Comparison of ENCODE assay signal across 17 mouse cellular contexts in genomic region chr5:134439481-134439880, GRCm38 (mm10). TPM values are rescaled to one million over a fixed set of nuclear protein-coding genes. Genes with fewer than 3 reads are reported as not detected.
DNase-seq lines count a peak whose midpoint lies in the region; ATAC-seq and TF ChIP-seq lines count a peak whose summit lies in the region.
"Had no signal": no experiment of that assay in that cellular context is flagged by ENCODE, and none has a peak within 500 bp of the region (broad histone marks: within the 10 kb centered on the region; RNA-seq: fewer than 3 reads in every experiment).

No protein-coding gene starts in this region.

- TF ChIP-seq CTCF in intestine, postnatal 0 days (IDR thresholded peaks at IDR 0.05; ENCODE audit: low read depth), result no peak

- H3K27me3 ChIP-seq in heart, embryonic 12.5 days (replicated peaks), result no peaks in the 10 kb centered on the region
- H3K27me3 ChIP-seq in limb, embryonic 15.5 days, result no peaks in the 10 kb centered on the region
- no peaks in the 10 kb centered on the region for H3K27me3 ChIP-seq in limb, embryonic 10.5 days (ENCODE audit: low read depth, poor library complexity, severe bottlenecking)
- no peaks in the 10 kb centered on the region for H3K27me3 ChIP-seq in intestine, postnatal 0 days (replicated peaks; ENCODE audit: control insufficient read depth, insufficient read depth, low read length)
- H3K27me3 ChIP-seq: embryonic facial prominence, embryonic 12.5 days; midbrain, embryonic 12.5 days; neural tube, embryonic 15.5 days had no signal

- no peak overlapping the region for H3K4me3 ChIP-seq in heart, embryonic 12.5 days
- H3K4me3 ChIP-seq in limb, embryonic 15.5 days, result no peak overlapping the region
- H3K4me3 ChIP-seq in limb, embryonic 10.5 days, result no peak overlapping the region
- H3K4me3 ChIP-seq in ES-E14 (ENCODE audit: insufficient read depth in 1 of 2, low read depth in 1 of 2, low read length in 2 of 2, poor library complexity in 1 of 2, severe bottlenecking in 1 of 2), result no peak overlapping the region
- no peak overlapping the region for H3K4me3 ChIP-seq in intestine, postnatal 0 days (ENCODE audit: low read depth, low read length)
- H3K4me3 ChIP-seq: embryonic facial prominence, embryonic 12.5 days; midbrain, embryonic 12.5 days; neural tube, embryonic 15.5 days had no signal

- peak overlapping the region; percentile 84 for H3K27ac ChIP-seq in heart, embryonic 12.5 days (ENCODE audit: poor library complexity, severe bottlenecking)
- H3K27ac ChIP-seq in limb, embryonic 15.5 days, result 0 out of 2 replicates have a peak overlapping the region, but pooled peaks have one; percentile 69
- H3K27ac ChIP-seq in limb, embryonic 10.5 days, result no peak overlapping the region
- peak overlapping the region; percentile 67 for H3K27ac ChIP-seq in ES-E14 (ENCODE audit: insufficient read depth, low read depth, low read length, poor library complexity, severe bottlenecking)
- H3K27ac ChIP-seq in intestine, postnatal 0 days (ENCODE audit: low read depth, low read length), result peak overlapping the region; percentile 68
- H3K27ac ChIP-seq: embryonic facial prominence, embryonic 12.5 days; hindbrain, postnatal 0 days; midbrain, embryonic 12.5 days; neural tube, embryonic 15.5 days had no signal

- in situ Hi-C loops in ES-E14 (cut with MboI; ENCODE audit: low sequenced_read_pairs in 2 of 2, unreplicated experiment in 2 of 2), result no loop called here

- peaks cover 72% of the 10 kb centered on the region for H3K4me1 ChIP-seq in heart, embryonic 12.5 days (replicated peaks)
- peaks cover 64% of the 10 kb centered on the region for H3K4me1 ChIP-seq in limb, embryonic 15.5 days
- peaks cover 30% of the 10 kb centered on the region for H3K4me1 ChIP-seq in limb, embryonic 10.5 days
- H3K4me1 ChIP-seq in ES-E14 (ENCODE audit: control insufficient read depth in 2 of 2, insufficient read depth in 2 of 2, low read length in 2 of 2, poor library complexity in 1 of 2), result peaks cover 11 to 44% of the 10 kb centered on the region in 2 experiments
- peaks cover 26% of the 10 kb centered on the region for H3K4me1 ChIP-seq in intestine, postnatal 0 days (replicated peaks; ENCODE audit: control insufficient read depth, insufficient read depth, low read length)

- H3K36me3 ChIP-seq in heart, embryonic 12.5 days, result peaks cover 21% of the 10 kb centered on the region; the same call in 1 of the 2 replicates
- peaks cover 26% of the 10 kb centered on the region; the same call in 1 of the 2 replicates for H3K36me3 ChIP-seq in limb, embryonic 15.5 days
- peaks cover 85% of the 10 kb centered on the region for H3K36me3 ChIP-seq in limb, embryonic 10.5 days
- peaks cover 4% of the 10 kb centered on the region; the same call in 1 of the 2 replicates for H3K36me3 ChIP-seq in ES-E14 (ENCODE audit: control insufficient read depth, insufficient read depth, low read length, poor library complexity, severe bottlenecking)
- no peaks in the 10 kb centered on the region for H3K36me3 ChIP-seq in intestine, postnatal 0 days (ENCODE audit: control insufficient read depth, insufficient read depth)

- ATAC-seq in heart, embryonic 12.5 days (ENCODE audit: insufficient number of reproducible peaks, low FRiP score), result no peak
- ATAC-seq in limb, embryonic 15.5 days (ENCODE audit: insufficient number of reproducible peaks, low FRiP score, low TSS enrichment, low read depth), result no peak
- 0 out of 2 replicates have a peak, but pooled peaks have one; percentile 1 for ATAC-seq in intestine, postnatal 0 days
- ATAC-seq: forebrain, embryonic 16.5 days; hindbrain, postnatal 0 days; liver, postnatal 0 days had no signal

- no peak overlapping the region for H3K9ac ChIP-seq in heart, embryonic 12.5 days
- no peak overlapping the region for H3K9ac ChIP-seq in limb, embryonic 15.5 days
- H3K9ac ChIP-seq in ES-E14 (ENCODE audit: insufficient read depth, low read depth, low read length, poor library complexity, severe bottlenecking), result no peak overlapping the region
- H3K9ac ChIP-seq in intestine, postnatal 0 days (ENCODE audit: low read depth, low read length), result no peak overlapping the region
- H3K9ac ChIP-seq: embryonic facial prominence, embryonic 12.5 days; liver, postnatal 0 days; midbrain, embryonic 12.5 days; neural tube, embryonic 15.5 days had no signal

- peaks cover 7% of the 10 kb centered on the region for H3K9me3 ChIP-seq in heart, embryonic 12.5 days (replicated peaks)
- no peaks in the 10 kb centered on the region for H3K9me3 ChIP-seq in limb, embryonic 15.5 days
- H3K9me3 ChIP-seq in limb, embryonic 10.5 days (replicated peaks), result 0 out of 2 replicates have a peak, but pooled peaks cover 2% of the 10 kb centered on the region
- no peaks in the 10 kb centered on the region for H3K9me3 ChIP-seq in ES-E14 (ENCODE audit: control insufficient read depth, insufficient read depth, low read depth, low read length)
- H3K9me3 ChIP-seq in intestine, postnatal 0 days (ENCODE audit: control insufficient read depth), result no peaks in the 10 kb centered on the region
- H3K9me3 ChIP-seq: embryonic facial prominence, embryonic 12.5 days; neural tube, embryonic 15.5 days had no signal

- peak overlapping the region; percentile 16; the same call in 1 of the 2 replicates for H3K4me2 ChIP-seq in heart, embryonic 12.5 days
- no peak overlapping the region for H3K4me2 ChIP-seq in limb, embryonic 15.5 days
- H3K4me2 ChIP-seq in intestine, postnatal 0 days (replicated peaks; ENCODE audit: low read depth), result no peak overlapping the region
- H3K4me2 ChIP-seq: embryonic facial prominence, embryonic 12.5 days; midbrain, embryonic 12.5 days; neural tube, embryonic 15.5 days had no signal

- WGBS in heart, embryonic 12.5 days, result 87% methylated on average over 7 of the region's 7 CpGs
- WGBS in limb, embryonic 15.5 days, result 97% methylated on average over 7 of the region's 7 CpGs
- 95% methylated on average over 7 of the region's 7 CpGs for WGBS in limb, embryonic 10.5 days
- WGBS in intestine, postnatal 0 days, result 81% methylated on average over 7 of the region's 7 CpGs

- DNase-seq in heart, adult 9 months (ENCODE audit: low spot score in 2 of 2), result no peak
- no peak for DNase-seq in limb, embryonic 10.5 days (ENCODE audit: low spot score)
- no peak for DNase-seq in ES-E14 (ENCODE audit: low read depth, low spot score)
- DNase-seq in cerebellum, adult 8-10 months, result no peak
- no peak for DNase-seq in left cerebral cortex, adult 18-20 months (ENCODE audit: low spot score in 2 of 2)
- DNase-seq: cerebellum, adult 9-11 months; right cerebral cortex, postnatal 14 days; thymus, postnatal 14 days had no signal

TF ChIP-seq in ES-E14, 5 proteins besides CTCF, POLR2A, EP300 and RAD21:
- TF ChIP-seq CHD2 (IDR thresholded peaks at IDR 0.05; ENCODE audit: low read depth, low read length) (no peak), HCFC1 (IDR thresholded peaks at IDR 0.05; ENCODE audit: borderline replicate concordance, insufficient read depth, low read length) (no peak), MAFK (IDR thresholded peaks at IDR 0.05; ENCODE audit: insufficient read depth, low read depth, low read length) (no peak), ZC3H11A (IDR thresholded peaks at IDR 0.05; ENCODE audit: borderline replicate concordance, low read depth, low read length) (no peak), ZNF384 (IDR thresholded peaks at IDR 0.05; ENCODE audit: low read depth, low read length) (no peak)

RNA-seq across cellular contexts. Expression of gene Gtf2ird1, which starts 17.0 kb away (rescaled TPM):
- 64.8 and 72.8 TPM in 2 replicates for polyA plus RNA-seq in heart, embryonic 12.5 days (2016; fragmentation: Nextera tagmentation; extraction: Ambion mirVana)
- 93.5 and 102 TPM in 2 replicates for polyA plus RNA-seq in limb, embryonic 15.5 days (2015; fragmentation: Nextera tagmentation; extraction: Ambion mirVana)
- 131 and 153 TPM in 2 replicates for polyA plus RNA-seq in limb, embryonic 10.5 days (2016; fragmentation: Nextera tagmentation; extraction: Ambion mirVana)
- total RNA-seq in ES-E14 (2012; rRNA removed), result 63.5 and 118 TPM in 2 replicates
- polyA plus RNA-seq in intestine, postnatal 0 days (2015; fragmentation: Nextera tagmentation; extraction: Ambion mirVana), result 42.8 and 46.8 TPM in 2 replicates
- 10 to 100 TPM; 37.4 to 56.6 TPM for total RNA-seq in left cerebral cortex, adult 18-20 months (2021)
